Mouse (Mus musculus): ENCODE results near the gene C2cd4a.
A peak's percentile ranks its signal among the peaks of the same experiment; 100 is the strongest.

The C2cd4a gene

DNA sequence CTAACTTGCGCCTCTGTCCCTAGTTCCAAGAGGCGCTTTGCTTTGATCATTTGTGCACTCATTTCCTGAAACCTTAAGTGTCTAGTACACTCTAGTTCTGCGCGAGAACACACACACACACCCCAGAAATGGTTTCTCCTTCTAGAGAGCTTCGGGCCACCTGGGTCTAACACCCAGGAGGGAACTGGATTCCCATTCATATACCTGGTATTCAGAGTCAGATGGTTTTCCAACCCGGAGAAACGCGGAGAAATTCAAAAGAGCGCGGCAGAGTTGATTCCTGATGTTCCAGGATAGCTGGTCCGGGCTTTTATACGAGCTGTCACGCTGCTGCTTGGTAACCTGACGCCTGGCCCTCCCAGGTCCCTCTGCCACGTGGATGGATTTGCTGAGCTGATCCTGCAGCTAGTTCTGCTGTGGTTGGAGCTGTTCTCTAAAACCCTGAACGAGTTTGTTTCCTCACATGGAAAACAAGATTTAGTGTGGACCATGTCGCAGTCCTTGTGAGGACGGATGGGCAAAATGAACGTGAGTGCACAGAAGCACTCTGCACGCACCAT is at the start of gene C2cd4a:
Gene C2cd4a, minus strand, starts transcription at position 285 of the 560 bp plus-strand sequence.
- DNase-seq = peak; percentile 22 to 44

DNA sequence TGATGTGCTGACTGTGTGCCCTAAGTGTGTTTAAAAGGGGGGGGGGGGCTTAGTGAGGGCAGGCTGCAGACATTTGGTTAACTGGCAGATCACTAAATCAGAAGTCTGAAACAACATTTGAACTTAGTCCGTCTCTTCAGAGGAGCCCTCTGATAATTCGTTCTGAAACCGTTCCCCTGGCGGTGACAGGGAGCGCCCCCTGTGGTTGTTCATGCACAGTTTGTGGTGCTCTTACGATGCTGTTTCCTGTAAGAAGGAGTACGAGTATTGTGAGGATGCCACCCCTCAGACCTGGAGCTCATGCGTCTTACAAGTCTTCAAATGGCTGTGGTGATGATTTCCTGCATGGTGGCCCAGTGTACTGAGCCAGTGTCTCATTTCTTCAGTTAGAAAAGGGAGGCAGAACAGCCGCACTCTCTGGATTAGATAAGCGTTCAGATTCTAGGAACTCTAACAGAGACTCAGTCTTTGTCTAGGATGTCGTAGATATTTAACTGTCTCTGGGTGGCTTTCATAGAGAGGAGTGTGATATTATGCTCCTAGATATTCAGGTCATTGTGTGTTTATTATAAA is 46.2 kb upstream of the C2cd4a start:
- no peak for DNase-seq

DNA sequence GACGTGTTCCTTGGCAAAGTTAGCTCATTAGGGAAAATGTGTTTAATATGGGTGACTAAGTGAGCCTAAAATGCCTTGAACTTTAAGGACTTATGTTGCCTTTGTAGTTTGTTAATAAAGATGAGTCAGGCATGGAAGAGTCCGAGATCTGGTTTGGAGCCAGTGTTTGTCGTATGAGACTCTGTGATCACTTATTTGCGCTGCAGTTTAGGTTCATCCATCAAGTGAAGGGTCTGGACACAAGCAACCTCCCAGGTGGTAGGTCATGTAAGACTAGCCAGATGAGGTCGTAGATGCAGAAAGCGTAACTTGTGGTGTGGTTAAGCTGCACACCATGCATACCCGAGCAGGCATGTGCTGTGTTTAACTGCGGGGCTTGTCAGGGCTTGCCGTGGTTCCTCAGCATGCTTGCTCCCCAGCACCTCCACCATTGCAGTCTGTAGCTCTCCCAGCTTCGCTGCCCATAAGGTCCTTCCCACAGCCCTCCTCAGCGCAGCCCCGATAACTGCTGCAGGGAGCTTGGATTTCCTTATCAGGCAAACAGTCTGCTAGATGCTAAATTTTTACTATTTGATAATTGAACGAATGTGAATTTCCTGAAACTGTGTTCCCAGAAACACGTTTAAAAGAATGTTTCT is 45.1 kb upstream of the C2cd4a start:
- DNase-seq = no peak

DNA sequence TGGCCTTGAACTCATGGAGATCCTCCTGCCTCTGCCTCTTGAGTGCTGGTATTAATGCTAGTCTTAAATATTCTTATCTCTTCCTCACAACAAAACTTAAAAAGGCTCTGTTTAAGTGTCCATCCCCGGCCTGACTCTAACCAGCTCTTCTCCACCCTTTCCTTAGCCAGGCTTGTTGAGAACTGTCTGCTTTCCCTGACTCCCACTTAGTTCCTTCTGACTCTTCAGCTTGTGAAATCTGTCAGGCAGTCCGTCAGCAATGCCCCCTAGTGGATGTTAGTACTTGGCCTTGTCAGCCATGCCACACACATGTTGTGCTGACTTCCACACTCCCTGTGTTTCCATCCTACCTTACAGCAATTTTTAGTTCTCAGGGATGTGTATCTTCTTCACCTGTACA is 43.2 kb upstream of the C2cd4a start:
- peak; percentile 33 to 58 for DNase-seq

DNA sequence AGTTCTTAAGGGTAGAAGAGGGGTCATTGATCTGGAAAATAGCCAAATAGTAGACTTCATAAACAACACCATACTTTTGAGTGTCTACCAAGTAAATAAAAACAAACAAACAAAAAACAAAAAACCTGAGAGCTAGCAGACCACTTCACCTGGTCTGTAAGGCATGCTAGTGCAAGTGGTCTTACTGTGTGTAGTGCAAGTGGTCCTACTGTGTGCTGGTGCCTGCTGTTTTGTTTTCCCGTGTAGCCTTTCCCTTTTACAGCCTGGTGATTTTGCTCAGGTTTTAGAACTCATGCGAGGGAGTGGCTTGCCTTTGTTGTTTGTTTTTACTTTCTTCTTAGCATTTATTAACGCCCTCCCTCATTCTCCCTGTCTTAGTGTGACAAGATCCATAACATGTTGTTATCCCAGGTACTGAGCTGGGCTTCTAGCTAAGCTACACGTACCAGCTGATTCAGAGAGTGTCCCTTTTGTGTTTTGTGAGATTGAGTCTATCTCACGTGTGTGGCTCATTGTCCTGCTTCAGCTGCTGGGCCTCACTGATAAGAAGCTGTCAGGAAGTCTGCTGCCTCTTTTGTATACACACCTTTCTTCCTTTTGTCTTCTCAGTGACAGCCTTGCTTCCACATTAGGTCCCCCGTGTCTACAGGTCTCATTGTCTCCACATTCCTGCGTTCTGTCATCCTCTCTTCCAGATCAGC is 42.5 kb upstream of the C2cd4a start:
- DNase-seq = no peak

DNA sequence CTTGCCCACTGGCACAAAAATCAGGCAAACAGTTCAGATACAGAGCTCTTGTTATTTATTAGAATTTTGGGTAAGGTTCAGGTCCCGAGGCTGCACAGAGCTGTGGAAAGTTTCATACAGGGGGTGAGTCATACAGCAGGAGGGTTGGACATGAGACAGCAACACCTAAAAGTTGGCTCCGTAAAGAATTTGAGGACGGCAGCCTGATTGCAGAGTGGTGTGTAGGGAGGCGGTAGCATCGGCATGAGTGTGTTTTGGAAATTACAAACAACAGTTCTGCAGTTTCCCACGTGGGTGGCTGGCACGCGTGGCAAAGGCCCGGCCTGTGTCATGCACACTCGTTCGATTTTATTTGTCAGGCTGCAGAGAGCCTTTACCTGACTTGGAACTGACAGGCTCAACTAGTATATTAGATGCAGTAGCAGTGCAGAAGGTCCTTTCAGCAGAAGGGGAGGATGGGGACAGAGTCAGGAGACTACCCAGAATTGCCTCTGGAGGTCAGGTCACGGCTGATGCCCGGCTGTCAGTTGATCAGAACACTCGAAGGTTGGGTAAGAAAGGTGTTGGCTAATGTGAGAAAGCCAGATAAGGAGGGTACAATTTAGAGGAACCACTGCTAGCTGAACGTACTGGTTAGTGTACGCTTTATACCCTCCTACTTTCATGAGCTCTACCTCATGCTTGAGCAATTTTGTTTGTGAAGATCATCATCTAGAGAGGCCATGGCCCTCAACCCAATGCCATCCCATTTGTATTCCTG is 37.7 kb upstream of the C2cd4a start:
- DNase-seq = no peak

DNA sequence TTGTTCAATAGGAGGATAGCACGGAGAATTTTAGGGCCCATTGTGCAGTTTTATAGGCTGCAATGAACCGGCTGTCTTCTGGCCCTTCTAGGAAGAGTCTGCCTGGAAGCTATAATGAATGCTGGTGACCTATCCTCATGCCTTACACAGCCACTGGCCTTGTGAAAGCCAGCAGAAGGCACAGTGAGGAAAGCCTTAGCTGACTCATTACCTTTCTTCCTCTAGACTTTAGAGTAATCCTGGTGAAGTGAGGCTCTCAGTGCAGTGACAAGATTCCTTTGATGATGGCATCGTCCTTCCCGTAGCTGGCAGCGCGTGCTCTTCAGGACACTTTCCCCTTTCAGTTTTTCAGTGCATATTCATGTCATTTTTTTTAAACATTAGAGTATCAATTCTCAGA is 35.3 kb upstream of the C2cd4a start:
- no peak for DNase-seq

DNA sequence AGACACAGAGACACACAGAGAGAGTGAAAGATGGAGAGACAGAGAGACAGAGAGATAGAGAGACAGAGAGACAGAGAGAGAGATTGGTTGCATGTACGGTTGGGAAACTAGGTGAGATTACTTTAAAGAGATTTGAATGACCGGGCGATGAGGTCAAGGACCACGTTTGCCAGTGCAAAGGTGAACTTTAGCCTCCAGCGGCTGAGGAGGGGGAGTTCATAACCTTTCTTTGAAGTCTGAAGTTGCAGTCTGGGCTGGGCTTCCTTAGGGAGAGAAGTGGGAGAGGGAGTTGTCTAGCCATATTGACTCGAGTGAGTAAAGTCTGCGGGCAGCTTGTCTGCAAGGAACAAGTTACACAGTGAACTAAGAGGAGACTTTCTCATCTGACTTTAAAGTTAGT is 33.3 kb upstream of the C2cd4a start:
- DNase-seq = no peak

DNA sequence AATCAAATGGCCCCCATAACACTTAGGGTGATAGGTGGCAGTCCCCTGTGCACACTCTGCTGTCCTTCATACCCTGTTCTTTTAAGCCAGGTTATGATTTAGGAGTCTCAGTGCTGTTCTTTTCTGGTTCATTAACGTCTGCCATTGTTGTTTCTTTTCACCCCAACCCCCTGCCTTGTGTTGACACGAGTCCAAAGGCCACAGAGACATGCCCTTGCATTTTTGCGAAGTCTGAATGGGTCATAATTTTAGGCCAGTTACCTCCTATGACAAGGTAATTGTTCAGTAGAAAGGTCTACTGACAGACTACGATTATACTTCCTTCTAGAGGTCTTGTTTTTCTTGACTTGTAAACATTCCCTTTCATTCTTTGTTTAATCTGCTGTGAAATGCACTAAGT is 31.9 kb upstream of the C2cd4a start:
- no peak for DNase-seq

DNA sequence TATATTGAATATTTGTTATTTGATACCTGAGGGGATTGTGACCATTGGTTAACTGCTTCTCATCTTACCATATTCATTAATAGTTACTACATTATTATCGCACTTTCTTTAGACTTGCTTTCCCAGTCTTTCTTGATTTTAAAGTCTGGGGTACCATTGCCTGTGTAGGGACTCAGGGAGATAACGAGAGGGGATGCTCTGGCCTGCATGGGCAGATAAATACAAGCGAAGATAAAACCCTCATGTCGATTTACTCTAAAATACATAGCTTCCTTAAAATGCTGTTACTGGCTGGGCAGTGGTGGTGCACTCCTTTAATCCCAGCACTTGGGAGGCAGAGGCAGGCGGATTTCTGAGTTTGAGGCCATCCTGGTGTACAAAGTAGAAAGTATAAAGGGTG is 31.2 kb upstream of the C2cd4a start:
- DNase-seq = no peak

DNA sequence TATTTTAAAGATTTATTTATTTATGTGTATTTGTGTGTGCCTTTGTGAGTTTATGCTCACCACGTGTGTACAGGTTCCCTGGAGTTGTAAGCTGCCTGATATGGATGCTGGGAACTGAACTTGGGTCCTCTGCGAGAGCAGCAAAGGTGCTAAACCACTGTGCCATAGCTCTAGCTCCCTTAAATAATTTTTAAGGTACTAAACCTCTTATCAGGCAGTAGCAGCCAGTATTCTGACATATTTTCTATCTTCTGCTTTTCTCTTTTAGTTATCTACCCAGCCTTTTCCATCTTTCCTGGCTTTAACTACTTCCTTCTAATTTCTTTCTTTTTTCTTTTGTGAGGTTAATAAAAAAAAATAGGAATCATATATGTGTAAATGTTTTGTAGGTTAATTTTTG is 28.1 kb upstream of the C2cd4a start:
- no peak for DNase-seq

DNA sequence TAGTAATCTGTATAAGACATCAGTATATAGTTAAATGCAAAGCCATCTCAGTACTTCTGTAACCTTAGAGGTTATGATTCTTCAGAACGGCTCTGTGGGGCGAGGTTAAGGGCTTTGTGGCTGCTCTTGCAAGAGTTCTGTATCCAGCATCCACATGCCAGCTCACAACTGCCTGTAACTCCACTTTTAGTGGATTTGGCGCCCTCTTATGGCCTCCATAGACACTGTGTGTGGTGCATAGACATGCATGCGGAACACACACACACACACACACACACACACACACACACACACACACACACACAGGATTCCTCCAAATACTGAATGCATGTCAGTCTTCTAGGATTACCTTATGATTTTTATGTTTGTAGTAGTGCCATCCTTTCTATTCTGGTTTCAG is 19.0 kb upstream of the C2cd4a start:
- peak in 1 of 2 experiments; percentile 39 for DNase-seq

DNA sequence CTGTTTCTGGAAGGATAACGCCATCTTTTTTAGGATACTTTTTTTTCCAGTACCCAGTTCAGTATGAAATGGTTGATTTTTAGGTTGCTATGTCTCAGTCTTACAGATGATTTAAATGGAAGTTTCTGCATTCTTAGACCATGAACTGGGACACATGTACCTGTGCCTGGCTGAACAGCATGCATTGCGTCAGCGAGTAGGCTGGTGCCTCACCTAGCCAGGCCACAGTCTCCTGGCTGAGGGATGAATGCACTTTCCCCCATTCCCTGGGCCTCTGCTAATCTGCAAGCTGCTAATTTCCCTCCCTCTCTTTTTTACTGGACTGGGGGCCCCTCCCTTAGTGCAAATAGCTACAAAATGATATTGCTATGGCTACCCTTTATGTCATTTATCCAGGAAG is 17.7 kb upstream of the C2cd4a start:
- DNase-seq = no peak

DNA sequence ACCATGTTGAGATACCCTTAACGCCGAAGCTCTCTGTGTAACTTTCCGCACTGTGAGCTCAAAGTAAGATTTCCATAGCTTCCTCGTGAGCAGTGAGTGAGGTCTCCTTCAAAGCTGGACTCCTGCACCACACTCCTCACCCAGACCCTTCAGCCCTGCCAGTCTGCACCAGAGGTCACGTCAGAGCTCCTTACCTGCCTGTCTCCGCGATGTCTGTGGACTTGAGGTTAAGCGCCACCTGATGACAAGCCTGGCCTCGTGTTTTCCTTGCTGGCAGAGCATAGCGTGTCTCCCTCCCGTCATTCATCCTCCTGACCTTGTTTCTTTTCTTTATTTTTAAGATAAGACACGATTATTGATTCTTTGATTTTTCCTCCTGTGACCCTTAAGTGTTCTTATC is 17.3 kb upstream of the C2cd4a start:
- DNase-seq = no peak

DNA sequence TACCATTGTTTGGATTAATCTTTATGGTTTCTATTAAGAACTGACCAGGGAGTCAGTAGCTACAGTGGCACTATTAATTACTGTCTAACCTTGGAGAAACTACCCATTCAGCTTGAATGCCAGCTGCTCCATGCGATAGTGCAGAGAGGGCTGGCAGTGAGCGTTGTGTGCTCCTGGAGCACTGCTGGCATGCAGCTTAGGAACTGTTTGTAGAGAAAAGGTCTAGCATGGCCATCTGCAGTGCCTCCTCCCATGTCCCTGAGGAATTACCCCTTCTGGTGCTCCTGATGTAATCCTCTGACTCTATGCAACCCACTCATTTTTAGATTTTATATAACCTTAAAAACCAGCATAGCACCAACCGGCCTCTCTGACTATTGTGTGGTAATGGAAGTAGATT is 15.5 kb upstream of the C2cd4a start:
- DNase-seq = no peak

DNA sequence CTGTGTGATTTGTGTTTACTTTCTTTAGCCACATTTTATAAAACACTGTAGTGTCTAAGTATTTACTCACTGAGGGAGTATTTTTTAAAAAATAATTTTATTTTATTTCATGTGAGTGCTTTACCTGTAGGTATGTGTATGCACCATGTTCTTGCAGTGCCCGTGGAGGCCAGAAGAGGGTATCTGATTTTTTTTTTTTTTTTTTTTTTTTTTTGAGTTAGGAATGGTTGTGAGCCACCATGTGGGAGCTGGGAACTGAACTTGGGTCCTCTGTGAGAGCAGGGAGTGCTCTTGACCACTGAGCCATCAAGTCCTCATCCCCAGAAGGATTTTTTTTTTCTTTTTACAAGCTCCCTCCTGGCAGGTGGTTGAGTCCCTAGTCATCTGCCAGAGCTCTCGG is 14.0 kb upstream of the C2cd4a start:
- no peak for DNase-seq

DNA sequence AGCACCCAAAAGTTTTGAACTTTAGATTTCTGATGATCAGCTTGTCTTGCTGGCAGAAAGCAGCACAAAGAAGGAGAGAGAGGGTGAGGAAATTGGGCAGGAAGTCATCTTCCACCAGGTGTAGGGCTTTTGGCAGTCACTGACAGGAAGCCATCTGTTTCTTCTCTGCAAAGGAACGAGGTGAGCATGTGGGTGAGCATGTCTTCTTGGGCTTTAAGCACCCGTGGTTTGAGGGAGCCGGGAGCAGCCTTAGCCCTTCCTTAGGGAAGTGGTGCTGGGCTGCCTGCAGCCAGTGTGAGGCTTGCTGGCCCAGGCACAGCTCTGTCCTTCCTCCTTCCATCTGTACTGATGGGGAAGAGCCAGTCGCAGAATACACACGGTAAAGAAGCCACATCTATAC is 13.5 kb upstream of the C2cd4a start:
- DNase-seq = no peak

DNA sequence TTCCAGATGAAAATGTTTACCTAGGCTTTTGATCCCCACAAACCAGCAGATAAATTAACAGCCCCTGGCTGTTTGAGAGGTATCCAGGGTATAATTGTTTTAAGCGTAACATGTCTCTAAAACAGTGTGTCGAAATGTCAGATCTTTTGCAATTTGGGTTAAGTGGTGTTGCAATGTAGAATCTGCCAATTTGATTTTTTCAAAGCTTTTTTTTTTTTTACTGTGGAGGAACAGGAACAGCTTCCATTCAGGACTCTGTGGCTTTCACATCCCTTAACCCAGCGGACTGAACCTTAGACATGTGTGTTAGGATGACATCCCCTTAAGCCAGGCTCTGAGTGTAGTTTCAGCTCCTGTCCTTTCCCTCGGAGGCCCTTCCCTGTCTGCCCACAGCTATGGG is 12.9 kb upstream of the C2cd4a start:
- peak in 1 of 2 experiments; percentile 17 for DNase-seq

DNA sequence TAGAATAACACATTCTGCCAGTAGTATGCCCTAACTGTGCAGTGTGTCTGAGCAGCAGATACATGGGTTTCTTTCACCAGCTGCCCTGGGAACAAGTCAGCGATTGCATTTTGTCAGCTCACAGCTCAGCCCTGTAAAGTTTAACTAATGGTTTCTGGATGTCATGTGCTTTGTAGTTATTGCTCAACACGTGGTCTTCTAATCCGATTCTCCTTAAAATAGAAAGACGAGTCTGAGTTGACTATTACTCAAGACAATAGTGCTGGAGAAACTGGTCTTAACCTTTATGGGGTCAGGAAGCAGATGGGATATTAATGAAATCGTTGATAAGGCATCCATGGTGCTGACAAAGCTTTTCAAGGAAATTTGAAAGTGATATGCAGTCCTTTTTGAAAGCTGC is 10.7 kb upstream of the C2cd4a start:
- DNase-seq = peak; percentile 27 to 53

DNA sequence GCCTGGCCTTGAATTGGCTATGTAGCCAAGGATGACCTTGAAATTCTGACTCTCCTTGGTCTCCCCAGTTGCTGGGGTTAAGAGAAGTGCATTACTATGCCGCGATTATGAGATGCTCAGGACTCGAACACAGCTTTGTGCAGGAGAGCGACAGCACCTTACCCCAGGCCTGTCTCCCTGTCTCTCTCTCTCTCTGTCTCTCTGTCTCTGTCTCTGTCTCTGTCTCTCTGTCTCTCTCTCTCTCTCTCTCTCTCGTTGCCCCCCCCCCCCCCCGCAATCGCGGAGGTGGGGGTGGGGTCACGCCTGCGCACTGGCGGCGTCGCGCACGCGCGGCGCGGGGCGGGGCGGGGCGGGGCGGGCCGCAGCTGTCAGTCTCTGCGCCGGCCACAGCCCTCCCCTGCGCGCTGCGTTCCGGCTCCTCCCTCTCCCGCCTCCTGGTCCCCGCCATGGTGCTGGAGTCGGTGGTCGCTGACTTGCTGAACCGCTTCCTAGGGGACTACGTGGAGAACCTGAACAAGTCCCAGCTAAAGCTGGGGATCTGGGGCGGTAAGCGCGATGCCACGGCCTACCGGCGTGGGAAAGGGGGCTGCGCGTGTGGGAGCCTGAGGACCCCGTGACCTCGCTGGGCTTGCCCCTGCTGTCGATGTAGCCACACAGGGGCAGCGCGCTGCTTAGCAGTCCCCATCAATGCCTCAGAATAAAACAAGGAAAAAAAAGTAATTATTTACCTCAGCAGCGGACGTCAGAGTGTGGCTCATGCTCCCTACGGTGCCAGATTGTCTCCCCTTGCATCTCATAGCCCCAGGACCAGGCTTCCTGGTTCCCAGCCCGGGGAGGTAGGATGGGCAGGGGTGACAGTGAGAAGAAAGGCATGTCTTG is 8.1 kb upstream of the C2cd4a start, which contains the start of gene Vps13c:
Gene Vps13c, plus strand, starts transcription at position 416 of the 879 bp plus-strand sequence.
- peak; percentile 86 to 90 for DNase-seq

DNA sequence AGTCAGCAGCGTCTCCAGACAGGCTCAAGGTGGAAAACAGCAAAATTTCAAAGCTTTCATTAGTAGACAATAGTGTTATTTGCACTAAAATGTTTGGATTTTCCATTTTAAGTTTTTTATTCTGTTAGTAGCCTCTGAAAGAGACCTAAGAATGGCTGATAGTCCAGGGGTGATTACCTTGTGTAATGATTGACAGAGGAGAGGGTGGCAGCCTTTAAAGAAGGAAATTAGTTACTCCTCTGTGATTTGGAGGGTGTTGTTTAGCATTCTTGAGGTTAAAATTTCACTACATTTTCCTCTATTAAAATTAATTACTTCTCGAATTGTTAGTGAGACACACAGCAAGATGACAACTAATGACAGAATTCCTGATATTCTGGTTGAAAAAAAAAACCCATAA is 5.2 kb upstream of the C2cd4a start:
- DNase-seq = no peak

DNA sequence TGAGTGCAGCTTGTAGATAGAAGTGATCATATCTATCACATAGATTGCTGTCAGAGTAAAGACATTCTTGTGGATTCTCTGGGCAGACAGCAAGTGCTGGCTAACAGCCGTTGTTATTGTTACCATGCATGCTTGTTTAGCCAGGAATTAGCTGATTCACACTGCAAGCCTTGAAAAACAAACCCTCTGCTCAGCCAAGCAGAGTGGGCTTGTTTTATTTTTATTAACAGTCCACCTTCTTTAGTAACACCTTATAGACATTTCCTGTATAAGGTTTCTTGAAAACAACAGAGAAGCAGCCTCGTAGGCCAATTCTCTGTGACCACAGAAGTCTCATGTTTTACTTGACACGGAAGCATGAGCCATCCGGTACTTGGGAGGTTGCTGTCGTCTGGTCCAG is 2.4 kb upstream of the C2cd4a start:
- no peak for DNase-seq

Data from lung, postnatal 4 days (tissue).